Mouse (Mus musculus) lung, postnatal 0 days (tissue): ENCODE results near the gene Hhipl1.

Source experiments
- CTCF ChIP-seq: IDR thresholded peaks from 2 replicates; pipeline ENCODE4 v1.5.1; 2016; ENCODE audit warnings: antibody characterized with exemption, mild to moderate bottlenecking
- EP300 ChIP-seq: IDR thresholded peaks from 2 replicates; pipeline ENCODE4 v1.6.1; 2016; ENCODE audit warnings: antibody characterized with exemption, mild to moderate bottlenecking, control low read depth

GRCm38 (mm10) chr12:108373611-108374010, 67.5 kb downstream of the Hhipl1 start:
- TF ChIP-seq CTCF (no peak), EP300 (no peak)
